Mouse (Mus musculus) lung, postnatal 0 days (tissue): ENCODE measurements around the gene Prss48. TPM values are rescaled to one million over a fixed set of nuclear protein-coding genes. Genes with fewer than 3 reads are reported as not detected.

Source experiments
- ATAC-seq: fragments of 200-750 bp; cut with Nextera tagmentation; 2 replicates; pipeline ENCODE4 v1.8.0; 2017; ENCODE audit warnings: moderate library complexity
- DNase-seq: peaks from one replicate; pipeline ENCODE4 v3.0.0-alpha.2; 2016; ENCODE audit warnings: low spot score
- H3K27ac ChIP-seq: fragments of 300-500 bp; sonication (generic); 2 replicates; pipeline ENCODE4 v1.5.1; 2014; ENCODE audit warnings: antibody characterized with exemption, mild to moderate bottlenecking, low read length, mixed read lengths
- H3K27me3 ChIP-seq: fragments of 300-500 bp; sonication (generic); replicated peaks from 2 replicates; pipeline ENCODE4 v1.6.1; 2014; ENCODE audit warnings: low read length, mixed read lengths; ENCODE audit not compliant: insufficient read depth
- H3K36me3 ChIP-seq: fragments of 300-500 bp; sonication (generic); 2 replicates; pipeline ENCODE4 v1.6.1; 2014; ENCODE audit warnings: low read length, mixed read lengths; ENCODE audit not compliant: insufficient read depth
- H3K4me1 ChIP-seq: fragments of 300-500 bp; sonication (generic); 2 replicates; pipeline ENCODE4 v1.6.1; 2014; ENCODE audit warnings: antibody characterized with exemption, low read depth, low read length, mixed read lengths; ENCODE audit not compliant: insufficient read depth
- H3K4me2 ChIP-seq: fragments of 300-500 bp; sonication (generic); replicated peaks from 2 replicates; pipeline ENCODE4 v1.6.1; 2014; ENCODE audit warnings: low read depth, mild to moderate bottlenecking, low read length, moderate library complexity, mixed read lengths
- H3K4me3 ChIP-seq: fragments of 300-500 bp; sonication (generic); 2 replicates; pipeline ENCODE4 v1.5.1; 2014; ENCODE audit warnings: low read depth, low read length
- H3K9ac ChIP-seq: fragments of 300-500 bp; sonication (generic); replicated peaks from 2 replicates; pipeline ENCODE4 v1.6.1; 2014; ENCODE audit warnings: low read depth, mild to moderate bottlenecking
- H3K9me3 ChIP-seq: fragments of 300-500 bp; sonication (generic); 2 replicates; pipeline ENCODE4 v1.6.1; 2016; ENCODE audit warnings: low read length, mixed read lengths
- CTCF ChIP-seq: IDR thresholded peaks from 2 replicates; pipeline ENCODE4 v1.5.1; 2016; ENCODE audit warnings: antibody characterized with exemption, mild to moderate bottlenecking
- EP300 ChIP-seq: IDR thresholded peaks from 2 replicates; pipeline ENCODE4 v1.6.1; 2016; ENCODE audit warnings: antibody characterized with exemption, mild to moderate bottlenecking, control low read depth
- WGBS: fragments of 180-500 bp; shearing (Covaris S2); extraction: QIAGEN DNeasy Blood & Tissue Kit; methylation state at CpG from one replicate; pipeline ENCODE4 v1.1.7; 2014; 5-methylcytosine and 5-hydroxymethylcytosine counted together
- polyA plus RNA-seq: library from polyadenylated mRNA; unstranded; fragments of >200 nt; fragmentation: Nextera tagmentation; extraction: Ambion mirVana; gene quantifications from 2 replicates; pipeline ENCODE4 v1.2.1, GENCODE M21; 2015

The Prss48 gene
- polyA plus RNA-seq, 1 experiment from 2014 or later: not detected

DNA sequence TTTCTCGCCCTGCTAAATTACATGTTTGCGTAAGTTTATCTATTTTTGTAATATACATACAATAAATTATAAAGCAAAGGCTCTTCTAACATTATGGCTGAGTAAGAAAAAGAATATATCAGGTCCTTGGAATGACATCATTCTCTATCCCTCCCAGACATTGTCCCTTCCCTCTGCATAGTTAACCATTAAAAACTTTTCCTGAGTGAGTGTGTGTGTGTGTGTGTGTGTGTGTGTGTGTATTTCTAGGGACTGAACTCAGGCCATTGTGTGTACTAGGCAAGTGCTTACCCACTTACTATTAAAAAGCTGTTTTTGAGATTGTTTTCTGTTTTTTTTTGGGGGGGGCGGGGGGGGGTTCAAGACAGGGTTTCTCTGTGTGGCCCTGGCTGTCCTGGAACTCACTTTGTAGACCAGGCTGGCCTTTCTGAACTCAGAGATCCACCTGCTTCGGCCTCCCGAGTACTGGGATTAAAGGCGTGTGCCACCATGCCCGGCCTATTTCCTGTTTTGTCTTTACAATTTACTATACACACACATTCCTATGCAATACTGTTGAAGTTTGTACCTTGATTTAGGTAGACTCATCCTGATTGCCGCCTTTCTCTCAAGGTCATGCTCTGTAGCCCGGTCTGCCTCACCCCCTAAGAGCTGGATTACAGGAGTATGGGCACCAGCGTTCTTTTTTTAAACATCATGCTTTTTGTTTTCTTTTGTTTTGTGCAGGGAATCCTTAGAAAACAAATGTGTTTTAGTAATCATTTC lies 28.7 kb downstream of the Prss48 start:
- Histone ChIP-seq H3K27me3 (no peaks in the 10 kb centered on the region), H3K36me3 (no peaks in the 10 kb centered on the region), H3K4me2 (peak overlapping the region; percentile 77; the same call in 1 of the 2 replicates), H3K27ac (no peak overlapping the region), H3K9me3 (no peaks in the 10 kb centered on the region), H3K9ac (no peak overlapping the region), H3K4me1 (peaks cover 9% of the 10 kb centered on the region; the same call in 1 of the 2 replicates), H3K4me3 (no peak overlapping the region)
- DNase-seq (no peak), ATAC-seq (no peak)
- no peak for TF ChIP-seq CTCF
- TF ChIP-seq EP300: no peak
- 81% methylated on average over 10 of the region's 10 CpGs for WGBS

DNA sequence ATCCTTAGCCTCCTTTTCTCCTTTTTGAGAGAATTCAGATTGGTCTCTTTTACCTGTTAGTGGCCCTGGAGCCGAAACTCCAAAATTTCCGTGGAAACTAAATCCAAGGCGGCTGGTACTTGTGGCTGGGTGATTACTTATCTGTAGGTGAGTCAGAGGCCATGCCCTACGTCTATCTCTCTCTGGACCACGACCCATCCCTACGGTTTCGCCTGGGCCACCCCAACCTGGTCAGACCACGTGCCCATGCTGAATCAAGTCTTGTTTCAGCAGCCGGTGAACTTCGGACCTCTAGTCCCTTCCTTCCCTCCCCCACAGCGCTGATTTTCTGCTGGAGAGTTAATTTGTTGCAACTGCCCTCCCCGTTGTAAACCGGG lies 30.7 kb downstream of the Prss48 start:
- H3K9ac ChIP-seq: peak overlapping the region; percentile 57
- no peaks in the 10 kb centered on the region for H3K36me3 ChIP-seq
- under 1% methylated on average over 13 of the region's 13 CpGs for WGBS
- H3K4me1 ChIP-seq: peaks cover 9% of the 10 kb centered on the region; the same call in 1 of the 2 replicates
- H3K9me3 ChIP-seq: no peaks in the 10 kb centered on the region
- peak overlapping the region; percentile 77 for H3K4me2 ChIP-seq
- H3K27ac ChIP-seq: peak overlapping the region; percentile 79
- DNase-seq (no peak), ATAC-seq (no peak)
- H3K4me3 ChIP-seq: peak overlapping the region; percentile 76
- no peaks in the 10 kb centered on the region for H3K27me3 ChIP-seq
- no peak for TF ChIP-seq EP300
- no peak for TF ChIP-seq CTCF

DNA sequence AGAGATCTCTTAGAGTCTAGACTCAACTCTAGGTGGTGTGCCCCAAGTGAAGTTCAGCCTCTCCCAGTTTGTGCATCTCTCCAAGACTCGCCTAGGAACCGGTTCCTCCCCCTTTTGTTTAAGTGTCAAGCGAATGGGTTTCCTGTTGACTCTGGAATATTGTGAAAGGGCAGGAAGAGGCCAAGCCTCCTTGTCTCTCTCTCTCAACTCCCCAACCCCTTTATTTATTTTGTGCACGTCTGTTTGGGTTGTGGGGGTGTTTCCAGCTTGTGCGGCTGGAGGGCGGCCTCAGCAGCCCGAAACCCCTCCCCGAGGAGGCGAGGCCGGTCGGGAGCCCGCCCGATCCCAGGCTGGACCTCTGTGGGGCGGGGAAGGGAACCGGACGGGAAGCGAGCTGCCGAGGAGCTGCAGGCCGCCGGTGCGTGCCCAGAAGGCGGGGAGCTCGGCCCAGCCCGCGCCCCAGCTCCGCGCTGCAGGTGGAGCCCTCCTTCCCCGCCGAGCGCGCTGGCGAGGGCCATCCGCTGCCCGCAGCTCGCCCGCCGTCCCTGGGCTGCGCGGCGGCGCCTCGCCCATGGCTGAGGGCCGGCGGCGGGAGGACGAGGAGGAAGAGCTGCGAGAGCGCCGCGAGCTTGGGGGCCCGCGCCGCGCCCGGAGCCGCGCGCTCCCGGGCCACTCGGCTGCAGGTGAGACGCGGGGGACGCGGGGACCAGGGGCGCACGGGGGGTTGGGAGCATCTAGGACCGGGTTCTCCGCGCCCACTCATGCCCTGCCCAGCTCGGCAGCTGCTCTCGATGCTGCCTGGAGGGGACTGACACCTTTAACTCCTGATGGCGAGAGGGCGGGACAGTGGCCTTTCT lies 31.3 kb downstream of the Prss48 start, which contains the start of gene Sh3d19:
Gene Sh3d19 (plus strand): TSS at position 368 of the 857 bp plus-strand sequence.
- Histone ChIP-seq H3K9ac (peak within 1 kb of the TSS; percentile 57), H3K27ac (peak within 1 kb of the TSS; percentile 79), H3K4me1 (peaks cover 9% of the 10 kb centered on the region; the same call in 1 of the 2 replicates), H3K36me3 (no peaks in the 10 kb centered on the region), H3K4me3 (peak within 1 kb of the TSS; percentile 76), H3K9me3 (no peaks in the 10 kb centered on the region), H3K27me3 (no peaks in the 10 kb centered on the region), H3K4me2 (peak within 1 kb of the TSS; percentile 77)
- WGBS: 1% methylated on average over 47 of the region's 73 CpGs
- peak; percentile 98 for ATAC-seq
- 0 out of 2 replicates have a peak, but pooled peaks have one; percentile 5 for TF ChIP-seq CTCF
- TF ChIP-seq EP300: peak; percentile 97
- peak; percentile 98 for DNase-seq

DNA sequence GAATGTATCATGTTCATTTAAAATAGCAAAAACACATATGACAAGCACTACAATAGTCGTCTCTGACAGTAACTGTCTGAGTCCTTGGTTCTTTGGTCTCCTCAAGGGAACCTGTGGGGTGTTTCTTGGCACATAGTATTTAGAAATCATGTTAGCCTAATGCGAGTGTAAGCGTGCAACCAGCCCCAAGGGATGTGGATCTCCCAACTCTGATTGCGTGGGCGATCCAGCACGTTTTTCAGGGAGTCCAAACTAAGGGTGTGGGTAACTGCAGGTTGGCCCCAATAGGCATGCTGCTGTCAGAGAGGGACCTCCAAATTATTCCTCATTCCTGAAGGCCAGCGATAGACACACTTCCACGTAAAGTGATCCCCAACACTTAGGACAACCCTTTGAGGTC lies 33.3 kb downstream of the Prss48 start:
- Histone ChIP-seq H3K4me2 (no peak overlapping the region), H3K36me3 (no peaks in the 10 kb centered on the region), H3K4me1 (peaks cover 9% of the 10 kb centered on the region; the same call in 1 of the 2 replicates), H3K27me3 (no peaks in the 10 kb centered on the region), H3K27ac (no peak overlapping the region), H3K4me3 (no peak overlapping the region), H3K9ac (no peak overlapping the region), H3K9me3 (no peaks in the 10 kb centered on the region)
- ATAC-seq (no peak), DNase-seq (no peak)
- WGBS: 93% methylated on average over 8 of the region's 8 CpGs
- TF ChIP-seq EP300 (no peak), CTCF (no peak)

DNA sequence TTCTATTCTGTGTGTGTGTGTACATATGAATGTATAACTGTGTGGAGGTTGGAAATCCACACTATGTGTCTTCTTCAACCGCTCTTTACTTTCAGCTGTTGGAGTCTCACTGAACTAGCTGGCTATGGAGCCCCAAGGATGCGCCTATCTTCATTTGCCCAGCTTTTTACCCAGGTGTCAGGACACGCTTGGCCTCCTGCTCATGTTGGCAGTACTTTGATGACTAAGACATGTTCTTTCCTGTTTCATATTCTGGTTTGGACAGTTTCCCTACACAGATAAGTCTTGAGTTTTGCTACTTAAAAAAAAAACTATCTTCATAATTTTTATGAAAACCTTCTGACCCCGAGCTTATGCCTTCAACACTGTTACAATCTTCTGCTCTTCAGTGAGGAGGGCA lies 36.8 kb downstream of the Prss48 start:
- DNase-seq (no peak), ATAC-seq (no peak)
- no peaks in the 10 kb centered on the region for H3K27me3 ChIP-seq
- peak overlapping the region; percentile 28; the same call in 1 of the 2 replicates for H3K27ac ChIP-seq
- H3K4me2 ChIP-seq: no peak overlapping the region
- no peaks in the 10 kb centered on the region for H3K9me3 ChIP-seq
- H3K4me1 ChIP-seq: peaks cover 6% of the 10 kb centered on the region; the same call in 1 of the 2 replicates
- no peak overlapping the region for H3K4me3 ChIP-seq
- WGBS: 72% methylated on average over 4 of the region's 4 CpGs
- H3K9ac ChIP-seq: no peak overlapping the region
- no peak for TF ChIP-seq EP300
- no peak for TF ChIP-seq CTCF
- H3K36me3 ChIP-seq: no peaks in the 10 kb centered on the region

DNA sequence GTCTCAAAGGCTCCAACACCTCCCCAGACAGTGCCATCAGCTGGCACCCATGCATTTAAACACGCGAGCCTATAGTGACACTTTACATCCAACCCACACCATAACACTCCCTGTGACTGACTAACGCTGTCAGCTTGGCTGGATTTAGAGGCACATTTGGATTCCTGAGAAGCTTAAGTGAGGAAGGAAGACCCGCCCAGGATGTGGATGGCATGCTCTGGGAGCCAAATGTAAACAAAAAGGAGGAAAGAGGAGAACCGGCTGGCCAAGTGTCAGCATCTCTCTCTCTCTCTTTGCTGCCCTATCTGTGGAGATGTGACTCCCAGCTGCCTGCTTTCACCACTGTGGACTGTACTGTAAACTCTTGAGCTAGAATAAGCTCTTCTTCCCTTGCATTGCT lies 41.2 kb downstream of the Prss48 start:
- no peak for TF ChIP-seq CTCF
- TF ChIP-seq EP300: peak; percentile 92
- 11% methylated on average over 5 of the region's 5 CpGs for WGBS
- Histone ChIP-seq H3K4me3 (no peak overlapping the region), H3K9ac (no peak overlapping the region), H3K4me2 (no peak overlapping the region), H3K9me3 (no peaks in the 10 kb centered on the region), H3K27me3 (no peaks in the 10 kb centered on the region), H3K36me3 (no peaks in the 10 kb centered on the region), H3K27ac (no peak overlapping the region), H3K4me1 (no peaks in the 10 kb centered on the region)
- DNase-seq (peak; percentile 82), ATAC-seq (peak; percentile 90)
